Mouse (Mus musculus) CD8-positive naive resting alpha-beta T cell, adult 2 months (primary cell): ENCODE data around the gene Rrp7a.
"Not testable (repeated sequence)": the region's sequence is repeated elsewhere in the genome, so short reads cannot be mapped to it uniquely, and the experiment has no call there.

Source experiments
- DNase-seq, 2 experiments: peaks; one replicate each; pipeline ENCODE4 v3.0.0; 2022; ENCODE audit warnings: low read depth in 2 of 2, low spot score in 2 of 2

Gene Rrp7a

DNA sequence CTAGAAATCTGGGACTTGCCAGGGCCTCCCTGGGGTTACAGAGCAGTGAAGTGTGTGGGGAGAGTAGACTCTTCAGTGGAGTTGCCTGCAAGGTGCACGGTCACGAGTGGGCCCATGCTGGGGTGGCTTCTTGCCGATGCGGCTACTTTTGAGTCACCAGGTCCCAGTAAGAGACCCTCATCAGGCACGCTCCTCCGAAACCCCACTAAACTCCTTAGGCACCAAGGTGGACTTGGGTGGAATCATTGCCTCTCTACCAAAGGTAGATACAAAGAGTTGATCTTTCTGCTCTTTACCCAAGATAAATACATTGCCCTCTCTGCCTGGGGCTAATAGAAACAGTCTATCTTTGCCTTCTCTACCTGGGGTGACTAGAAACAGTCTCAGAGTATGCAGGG is 35.1 kb upstream of the Rrp7a start:
- no peak for DNase-seq

DNA sequence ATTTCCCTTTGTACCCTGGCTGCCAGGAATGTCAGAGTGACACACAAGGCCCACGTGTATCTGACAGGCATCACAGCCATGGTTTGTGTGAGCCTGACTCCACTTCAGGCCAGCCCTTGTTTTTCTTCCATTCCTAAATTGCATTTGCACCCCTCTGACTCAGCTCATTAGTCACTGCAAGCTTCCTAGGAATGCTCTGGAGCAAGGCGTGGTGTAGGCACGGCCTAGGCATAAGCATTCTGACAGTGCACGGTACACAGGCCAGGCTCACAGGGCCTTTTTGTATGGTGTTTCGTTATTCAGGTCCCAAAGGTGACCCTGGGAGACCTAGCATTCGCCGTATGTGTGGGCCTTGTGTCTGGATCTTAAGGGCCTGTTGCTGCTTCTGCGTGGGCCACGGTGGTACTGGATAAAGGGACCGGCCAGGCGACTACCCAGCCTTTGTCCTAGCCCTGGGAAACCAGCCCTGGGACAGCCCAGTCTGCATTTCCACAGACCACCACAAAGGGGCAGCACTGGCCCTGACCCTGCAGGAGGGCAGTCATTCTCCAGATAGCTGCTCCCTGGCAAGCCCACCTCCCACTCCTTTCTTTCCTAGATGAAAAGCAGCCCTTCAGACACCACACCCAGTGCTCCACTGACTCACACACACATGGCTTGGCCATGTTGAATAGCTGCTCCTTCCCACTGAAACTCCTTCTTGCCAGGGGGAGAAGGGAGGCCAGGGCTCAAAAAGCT is 34.5 kb upstream of the Rrp7a start:
- DNase-seq = peak; percentile 29 to 59

DNA sequence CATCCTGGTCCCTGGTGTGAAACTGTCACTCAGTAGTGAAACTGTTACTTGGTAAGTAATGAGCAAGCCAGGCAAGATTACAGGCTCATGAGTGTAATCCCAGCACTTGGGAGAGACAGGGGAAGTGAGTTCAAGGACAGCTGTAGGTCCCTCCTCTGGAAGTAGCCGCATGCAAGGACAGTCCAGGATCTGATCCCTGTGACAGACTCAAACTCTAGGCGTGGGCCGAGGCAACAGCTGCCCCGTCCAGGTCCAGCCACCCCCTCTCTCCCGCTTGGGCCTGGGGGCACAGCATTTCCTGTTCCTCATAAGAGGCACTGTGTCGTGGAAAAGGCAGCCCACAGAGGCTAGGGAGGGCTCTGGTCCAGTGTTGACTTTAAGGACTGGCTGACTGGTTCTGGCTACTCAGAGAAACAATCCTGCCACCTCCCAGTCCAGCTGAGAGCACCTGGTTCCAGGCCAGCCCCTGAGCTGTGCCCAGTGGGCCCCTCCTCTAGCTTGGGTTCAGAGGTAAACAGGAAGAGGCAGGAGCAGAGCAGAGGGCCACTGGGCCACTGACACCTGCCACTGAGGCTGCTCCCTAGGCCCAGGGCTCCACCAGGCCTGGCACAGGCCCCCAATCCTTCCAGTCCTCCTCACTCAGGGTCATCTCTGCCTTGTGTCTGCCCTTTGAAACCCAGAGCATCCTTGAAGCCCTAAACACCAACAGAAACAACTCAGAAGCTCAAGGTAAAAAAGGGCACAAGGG is 33.2 kb upstream of the Rrp7a start:
- DNase-seq = no peak

DNA sequence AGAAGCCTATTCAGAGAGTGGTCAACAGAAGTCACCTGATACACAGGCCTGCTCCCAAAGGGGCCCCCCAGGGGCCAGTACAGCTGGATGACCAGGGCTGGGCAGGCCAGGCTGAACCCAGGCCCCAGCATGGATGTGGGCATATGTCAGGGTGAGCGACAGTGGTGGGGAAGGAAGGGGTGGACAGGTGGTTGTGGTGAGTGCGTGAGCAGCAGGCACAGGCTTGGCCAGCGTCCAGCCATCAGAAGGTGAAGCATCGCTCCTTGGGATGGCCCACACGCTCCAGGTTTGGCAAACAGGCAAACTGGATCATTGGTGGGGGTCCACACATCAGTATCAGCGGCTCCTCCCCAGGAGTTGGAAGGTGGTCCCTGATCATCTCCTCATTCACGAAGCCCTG is 31.7 kb upstream of the Rrp7a start:
- DNase-seq = no peak

DNA sequence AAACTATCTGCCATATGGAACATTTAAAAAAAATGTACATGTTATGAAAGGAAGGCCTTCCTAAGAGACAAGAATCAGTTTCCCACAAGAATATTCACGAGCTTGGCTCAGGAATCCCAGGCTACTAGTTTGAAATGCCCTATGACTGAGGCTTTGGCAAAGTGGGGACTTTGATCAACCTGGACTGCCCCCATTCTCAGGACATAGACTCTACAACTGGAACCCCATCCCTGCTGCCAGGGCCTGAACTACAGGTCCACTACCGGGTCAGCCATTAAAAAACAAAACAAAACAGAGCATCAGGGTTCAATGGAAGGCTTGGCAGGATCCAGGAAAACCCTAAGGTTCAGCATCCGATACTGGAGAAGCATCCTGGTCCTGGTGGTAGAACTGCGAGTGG is 28.1 kb upstream of the Rrp7a start:
- no peak for DNase-seq

DNA sequence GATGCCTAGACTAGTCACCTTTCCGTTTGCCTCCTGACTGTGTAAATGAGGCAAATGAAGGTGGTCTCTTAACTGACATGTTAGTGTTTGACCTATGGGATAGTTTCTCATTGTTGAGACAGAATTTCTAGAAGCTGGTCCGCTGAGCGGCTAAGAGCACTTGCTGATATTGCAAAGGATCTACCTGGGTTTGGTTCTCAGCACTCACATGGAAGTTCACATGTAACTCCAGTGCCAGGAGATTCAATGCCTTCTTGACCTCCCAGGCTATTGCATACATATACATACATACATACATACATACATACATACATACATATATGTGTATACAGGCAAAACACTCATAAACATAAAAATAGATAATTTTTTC is 27.5 kb upstream of the Rrp7a start:
- DNase-seq = no peak

DNA sequence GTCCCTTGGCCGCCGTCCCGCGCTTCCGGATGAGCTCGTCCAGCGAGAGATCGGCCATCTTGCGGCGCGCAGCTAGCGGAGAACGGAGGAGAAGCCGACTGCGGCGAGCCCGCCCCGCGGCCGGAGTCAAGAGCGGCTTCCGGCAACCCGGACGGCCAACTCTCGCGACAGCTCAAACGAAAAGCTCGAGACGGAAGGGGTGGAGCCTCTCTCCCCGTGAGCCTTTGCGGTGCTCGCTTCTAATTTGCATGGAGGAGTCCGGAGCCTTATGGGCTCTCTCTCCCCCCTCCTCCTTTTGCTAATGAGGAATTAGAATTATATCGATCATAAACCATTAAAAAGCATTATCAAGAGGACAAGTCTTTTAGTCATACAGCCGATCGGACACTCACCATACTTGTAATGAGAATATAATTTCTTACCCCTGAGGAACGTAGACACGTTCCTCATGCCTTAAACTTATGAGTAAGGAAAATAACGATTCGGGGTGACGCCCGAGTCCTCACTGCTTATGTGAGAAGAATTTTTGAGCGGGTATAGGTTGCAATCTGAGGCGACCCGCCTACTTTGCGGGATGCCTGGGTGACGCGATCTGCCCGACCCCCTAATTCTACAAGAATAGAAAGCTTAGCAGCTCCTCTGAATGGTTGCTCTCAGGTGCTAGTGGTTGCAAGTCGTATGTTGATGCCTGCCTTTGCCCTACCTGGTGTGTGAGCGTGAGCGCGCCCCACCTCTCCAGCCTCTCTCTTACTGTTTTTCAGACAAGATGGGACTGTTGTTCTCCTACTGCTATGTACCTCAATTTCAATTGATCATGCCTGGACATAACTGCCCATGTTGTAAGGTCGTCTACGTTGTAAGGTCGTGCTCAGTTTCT is 26.8 kb upstream of the Rrp7a start, which contains the start of gene Poldip3:
Poldip3 (minus strand) TSS at position 189 of the 877 bp plus-strand sequence.
- peak; percentile 99 for DNase-seq

DNA sequence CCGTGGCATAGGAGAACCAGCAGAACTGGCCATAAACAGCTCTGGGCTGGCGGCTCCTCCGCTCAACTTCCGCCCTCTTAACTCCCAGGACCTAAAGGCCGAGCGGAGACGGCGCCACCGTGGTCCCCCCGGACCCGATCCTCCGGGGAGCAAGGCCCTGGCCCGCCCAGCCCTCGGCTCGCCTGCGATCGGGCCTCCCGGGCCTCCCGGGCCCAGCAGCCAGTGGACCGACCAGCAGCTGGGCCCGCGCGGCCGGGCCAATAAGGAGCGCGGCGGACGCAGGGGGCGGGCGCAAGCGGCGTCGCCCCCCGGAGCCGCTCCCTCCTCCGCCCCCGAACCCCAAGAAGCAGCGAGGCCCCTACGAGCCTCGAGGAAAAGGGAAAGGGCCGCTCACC is 26.2 kb upstream of the Rrp7a start:
- no peak for DNase-seq

DNA sequence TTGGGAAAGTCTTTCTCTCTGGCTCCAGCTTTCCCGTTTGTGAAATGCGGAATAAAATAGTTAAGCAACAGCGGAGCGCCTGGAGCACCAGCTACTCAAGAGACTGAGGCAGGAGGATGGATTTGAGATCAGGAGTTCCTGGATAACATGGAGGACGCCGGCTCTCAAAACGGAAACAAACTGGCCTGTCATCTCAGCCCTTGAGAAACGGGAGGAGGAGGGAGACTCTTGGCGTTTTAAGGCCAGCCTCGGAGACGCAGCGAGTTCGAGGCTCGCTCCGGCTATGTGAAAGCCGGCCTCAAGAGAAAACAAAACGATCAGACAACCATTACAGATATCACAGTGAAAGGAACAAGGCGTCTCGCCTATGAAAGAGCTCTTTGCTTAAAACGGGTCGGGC is 25.8 kb upstream of the Rrp7a start:
- no peak for DNase-seq

DNA sequence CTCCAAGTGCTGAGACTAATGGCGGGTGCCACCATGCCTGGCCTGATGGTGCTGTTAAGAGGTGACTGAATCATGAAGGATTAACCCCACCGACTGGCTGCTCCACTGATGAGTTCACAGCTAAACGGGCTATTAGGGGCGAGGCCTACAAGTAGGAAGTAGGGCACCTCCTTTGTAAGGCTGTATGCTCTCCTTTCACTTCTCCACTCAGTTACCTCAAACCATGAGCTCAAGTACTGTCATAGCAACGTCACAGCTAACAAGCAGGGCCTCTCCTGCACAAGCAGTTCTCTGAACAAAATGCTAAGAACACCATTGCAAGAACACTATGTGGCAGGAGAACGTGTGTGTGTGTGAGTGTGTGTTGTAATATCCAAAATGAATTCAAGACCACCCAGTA is 22.9 kb upstream of the Rrp7a start:
- no peak for DNase-seq

DNA sequence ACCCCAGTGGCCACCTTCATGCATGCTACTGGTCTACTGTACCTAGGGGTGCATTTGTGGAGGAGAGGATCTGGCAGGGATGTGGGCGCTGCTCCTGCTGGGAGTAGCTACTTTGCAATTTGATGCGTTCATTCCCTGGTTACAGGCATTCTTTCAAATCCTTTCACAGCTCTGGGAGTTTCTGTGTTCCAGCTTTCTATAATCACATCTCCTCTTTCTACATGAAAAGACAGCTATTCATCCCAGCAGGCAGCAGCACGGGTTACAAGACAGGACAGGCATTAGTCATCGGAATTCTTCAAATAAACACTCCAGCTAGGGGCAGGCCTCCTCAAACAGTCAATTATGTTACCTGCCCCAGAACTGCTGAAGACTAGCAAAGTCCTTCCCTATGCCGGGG is 20.3 kb upstream of the Rrp7a start:
- no peak for DNase-seq

DNA sequence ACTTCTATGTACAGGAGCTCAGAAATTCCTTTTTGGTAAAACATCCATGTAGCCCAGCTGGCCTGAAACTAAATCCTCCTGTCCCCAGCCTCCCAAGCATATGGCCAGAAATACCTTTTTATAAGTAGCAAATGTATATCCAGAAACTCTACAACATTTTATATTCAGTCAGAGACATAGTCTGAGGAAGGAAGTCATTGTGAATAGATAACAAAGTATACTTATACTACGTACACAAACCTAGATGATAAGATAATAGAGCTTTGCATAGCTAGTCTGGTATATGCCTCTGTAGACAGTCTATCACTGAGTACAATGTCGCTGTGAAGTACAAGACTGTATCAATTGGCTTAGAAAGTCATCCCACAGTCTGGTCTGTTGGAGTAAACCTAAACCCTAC is 13.1 kb upstream of the Rrp7a start:
- no peak for DNase-seq

DNA sequence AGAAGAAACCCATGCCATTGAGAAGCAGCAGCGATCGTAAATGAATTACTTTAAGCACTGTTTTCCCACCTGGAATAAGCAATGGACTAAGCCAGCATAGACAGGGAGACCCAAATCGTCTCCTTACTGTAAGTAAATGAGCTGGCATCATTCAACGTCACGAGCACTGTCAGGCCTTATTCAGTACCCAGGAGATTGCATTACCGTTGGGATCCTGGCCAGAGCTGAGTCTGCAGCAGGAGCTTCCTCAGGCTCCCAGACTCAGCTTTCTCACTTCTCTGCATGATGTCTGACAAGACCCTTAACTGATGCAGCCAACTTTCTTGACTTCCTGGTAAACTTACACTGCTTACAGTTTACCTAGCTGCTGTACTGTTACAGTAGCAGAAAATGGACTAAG is 12.1 kb upstream of the Rrp7a start:
- no peak for DNase-seq

DNA sequence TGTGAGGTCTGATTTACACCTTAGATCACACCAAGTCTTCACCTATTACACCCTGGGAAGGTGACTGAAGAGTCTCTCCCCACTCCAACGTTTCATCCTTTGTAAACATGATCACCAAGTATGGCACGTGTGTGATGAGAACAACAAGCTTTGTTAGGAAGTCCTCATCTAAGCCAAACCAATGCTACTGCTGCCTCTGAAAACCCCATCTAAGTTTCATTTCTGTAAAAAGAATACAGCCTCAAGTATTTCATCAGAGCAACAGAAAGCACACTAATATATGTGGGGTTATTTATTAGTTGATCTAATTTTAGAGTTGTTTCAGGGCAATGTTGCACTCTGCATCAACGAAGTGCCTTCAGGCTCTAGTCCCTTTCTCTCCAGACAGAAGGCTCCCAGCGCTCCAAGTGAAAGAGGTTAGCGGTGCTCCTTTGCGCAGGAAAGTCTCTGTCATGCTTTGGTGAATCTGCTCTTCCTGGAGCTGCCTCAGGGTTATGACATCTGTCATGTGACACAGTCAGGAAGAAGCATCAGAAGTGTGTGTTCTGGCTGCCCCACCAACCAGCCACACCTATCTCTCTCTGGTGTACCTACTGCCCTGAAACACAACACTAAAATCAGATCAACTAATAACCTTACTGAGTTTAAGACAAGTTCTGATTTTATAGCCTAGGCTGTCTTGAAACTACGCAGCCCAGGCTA is 7.1 kb upstream of the Rrp7a start:
- DNase-seq = no peak

DNA sequence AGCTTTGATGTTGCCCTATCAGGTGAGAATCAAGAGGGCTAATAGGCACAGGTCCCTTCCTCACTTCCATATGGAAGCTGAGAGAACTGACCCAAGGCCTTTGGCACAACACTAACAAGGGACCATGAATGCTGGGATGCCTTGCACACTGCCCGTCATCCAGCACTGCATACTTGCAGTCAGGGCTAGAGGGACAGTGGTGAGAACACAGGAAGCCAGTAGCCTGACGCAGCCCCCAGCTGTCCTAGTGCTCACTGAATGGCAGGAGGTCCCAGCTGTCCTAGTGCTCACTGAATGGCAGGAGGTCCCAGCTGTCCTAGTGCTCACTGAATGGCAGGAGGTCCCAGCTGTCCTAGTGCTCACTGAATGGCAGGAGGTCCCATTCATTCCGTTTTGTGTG is 4.4 kb upstream of the Rrp7a start:
- not testable (repeated sequence) for DNase-seq

DNA sequence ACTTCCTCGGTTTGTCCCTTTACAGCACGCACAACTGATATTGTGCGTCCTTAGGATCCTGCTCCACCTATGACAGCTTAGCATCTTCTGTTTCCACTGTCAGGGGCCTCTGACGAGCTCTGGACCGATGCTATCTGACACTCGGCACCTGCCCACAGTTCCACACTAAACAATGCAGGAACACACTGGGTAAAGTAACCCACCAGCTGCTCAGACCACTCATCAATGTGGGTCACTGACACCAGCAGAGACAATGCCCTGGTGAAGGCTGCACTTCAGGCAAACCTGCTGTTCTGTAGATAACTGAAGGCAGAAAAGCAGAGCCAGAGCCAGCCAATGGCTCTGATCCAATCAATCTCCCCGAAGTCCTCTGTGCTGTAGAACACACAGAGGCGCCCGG is 4.0 kb upstream of the Rrp7a start:
- no peak for DNase-seq

DNA sequence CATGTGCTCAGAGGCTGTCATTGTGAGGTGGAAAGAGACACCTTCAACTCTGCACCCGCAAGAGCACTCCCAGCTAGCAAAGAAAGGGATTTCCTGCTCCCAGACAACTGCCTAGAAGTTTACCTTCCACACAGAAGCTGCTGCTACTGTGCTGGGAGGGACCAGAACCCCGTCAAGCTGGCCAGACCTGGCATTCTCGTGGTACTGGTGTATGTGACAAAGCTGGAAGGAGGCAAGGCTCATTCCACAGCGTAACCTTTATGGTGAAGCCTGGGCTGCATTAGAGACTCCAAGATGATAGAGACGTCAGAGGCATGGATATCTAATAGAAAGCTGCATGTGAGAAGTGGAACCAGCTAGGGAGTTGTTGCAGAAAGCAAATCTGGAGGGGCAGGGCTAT is 2.0 kb upstream of the Rrp7a start:
- DNase-seq = no peak

DNA sequence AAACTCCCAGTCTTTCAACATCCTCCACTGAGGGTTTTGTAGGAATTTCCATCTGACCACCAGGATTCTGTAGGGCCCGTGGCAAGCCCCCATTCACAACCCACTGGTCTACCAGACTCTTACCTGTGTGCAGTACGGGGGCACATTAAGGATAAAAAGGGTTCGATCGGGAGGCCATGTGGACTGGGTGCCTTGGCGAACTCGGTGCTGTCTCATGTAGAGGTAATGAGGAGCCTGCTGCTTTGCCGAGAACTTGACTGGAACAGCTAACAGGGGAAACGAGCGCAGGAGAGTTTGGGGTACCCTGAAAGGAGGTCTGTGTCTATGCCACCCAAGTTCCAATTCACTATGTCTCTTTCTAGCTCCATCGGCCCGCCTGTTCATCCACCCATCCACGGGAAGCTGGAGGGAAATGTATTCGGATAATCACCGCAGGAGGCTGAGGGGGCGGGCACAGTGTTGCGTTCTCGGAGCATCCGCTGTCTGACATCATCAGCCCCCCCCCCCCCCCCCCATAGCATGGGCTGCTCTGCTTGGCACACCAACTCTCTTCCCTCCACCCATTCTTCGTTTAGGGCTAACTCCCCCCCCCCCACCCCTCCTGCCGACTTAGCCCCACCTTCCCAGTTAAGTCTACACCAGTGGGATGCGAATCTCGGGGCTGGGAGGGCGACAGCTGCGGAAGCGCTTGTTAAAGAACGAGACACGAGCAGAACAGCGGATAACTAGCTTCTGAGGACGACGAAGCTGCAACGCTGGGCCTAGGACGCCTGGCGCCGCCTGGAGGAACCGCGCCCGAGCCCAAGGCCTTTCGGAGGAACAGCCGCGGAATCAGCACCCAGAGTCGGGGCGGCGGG is 664 bp downstream of the Rrp7a start:
- peak; percentile 23 to 40 for DNase-seq

DNA sequence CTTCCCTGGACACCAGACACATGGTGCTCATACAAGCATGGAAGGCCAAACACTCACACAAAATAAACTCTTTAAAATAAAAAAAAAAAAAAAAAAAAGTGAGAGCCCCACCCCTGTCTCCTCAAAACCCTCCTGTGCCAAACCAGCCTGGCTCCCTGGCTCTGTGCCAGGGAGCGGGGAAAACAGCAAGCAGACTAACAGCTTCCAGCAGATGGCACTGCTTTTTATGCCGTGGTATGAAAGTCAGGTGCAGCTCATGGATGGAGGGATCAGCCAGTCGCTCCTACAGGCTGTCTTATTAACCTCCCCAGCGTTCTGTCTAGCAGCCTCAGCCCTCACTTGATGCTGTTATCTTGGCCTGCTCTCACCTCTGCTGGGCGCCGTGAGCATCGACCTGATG is 4.2 kb downstream of the Rrp7a start:
- no peak for DNase-seq

DNA sequence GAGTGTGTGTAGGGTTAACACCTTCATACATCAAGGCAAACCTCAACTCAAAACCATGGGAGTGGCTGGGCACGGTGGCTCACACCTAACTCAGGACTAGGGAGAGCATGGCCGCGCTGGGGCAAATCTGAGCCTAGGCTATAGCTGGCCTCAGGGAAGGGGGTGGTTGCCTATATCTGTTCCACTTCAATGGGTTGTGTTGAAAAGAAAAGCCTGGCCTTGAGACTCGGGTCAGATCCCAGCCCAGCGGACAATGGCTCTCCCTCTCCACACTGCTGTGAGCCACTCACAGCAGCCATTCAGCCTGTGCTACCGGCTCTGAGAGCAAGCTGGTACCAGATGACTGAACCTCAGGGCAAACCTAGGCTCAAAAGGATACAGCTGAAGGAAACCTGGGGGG is 7.5 kb downstream of the Rrp7a start:
- no peak for DNase-seq
